ENCODE assay signal across 8 mouse cellular contexts in genomic region chr3:101211936-101212335, GRCm38 (mm10).
DNase-seq lines count a peak whose midpoint lies in the region; ATAC-seq and TF ChIP-seq lines count a peak whose summit lies in the region.

No protein-coding gene starts in this region.

- H3K9me3 ChIP-seq in lung, embryonic 14.5 days (ENCODE audit: low read depth, low read length) = no peaks in the 10 kb centered on the region
- H3K9me3 ChIP-seq in embryonic facial prominence, embryonic 13.5 days = no peaks in the 10 kb centered on the region
- H3K9me3 ChIP-seq in hindbrain, embryonic 16.5 days (ENCODE audit: control insufficient read depth, low read length) = no peaks in the 10 kb centered on the region
- no peaks in the 10 kb centered on the region for H3K9me3 ChIP-seq in midbrain, embryonic 15.5 days

- WGBS in lung, embryonic 14.5 days = 39% methylated on average over 4 of the region's 4 CpGs
- WGBS in lung, adult 2 months = 53% methylated on average over 4 of the region's 4 CpGs
- 45% methylated on average over 4 of the region's 4 CpGs for WGBS in embryonic facial prominence, embryonic 13.5 days
- WGBS in hindbrain, embryonic 16.5 days = 34% methylated on average over 4 of the region's 4 CpGs
- 59% methylated on average over 4 of the region's 4 CpGs for WGBS in midbrain, embryonic 15.5 days

- H3K4me1 ChIP-seq in lung, embryonic 14.5 days (ENCODE audit: insufficient read depth) = peaks cover 20% of the 10 kb centered on the region
- peaks cover 2% of the 10 kb centered on the region; the same call in 1 of the 2 replicates for H3K4me1 ChIP-seq in lung, adult 2 months (ENCODE audit: control insufficient read depth, insufficient read depth, low read length)
- H3K4me1 ChIP-seq in embryonic facial prominence, embryonic 13.5 days = peaks cover 26% of the 10 kb centered on the region
- H3K4me1 ChIP-seq in hindbrain, embryonic 16.5 days (ENCODE audit: control insufficient read depth, insufficient read depth, low read depth, low read length) = peaks cover 17% of the 10 kb centered on the region
- peaks cover 23% of the 10 kb centered on the region for H3K4me1 ChIP-seq in midbrain, embryonic 15.5 days

- no peak overlapping the region for H3K4me3 ChIP-seq in lung, embryonic 14.5 days (ENCODE audit: low read depth, low read length)
- H3K4me3 ChIP-seq in lung, adult 2 months (replicated peaks; ENCODE audit: extremely low read depth, low read depth, low read length) = no peak overlapping the region
- no peak overlapping the region for H3K4me3 ChIP-seq in embryonic facial prominence, embryonic 13.5 days
- H3K4me3 ChIP-seq in hindbrain, embryonic 16.5 days (ENCODE audit: low read length) = no peak overlapping the region
- no peak overlapping the region for H3K4me3 ChIP-seq in midbrain, embryonic 15.5 days

- H3K27me3 ChIP-seq in lung, embryonic 14.5 days (ENCODE audit: insufficient read depth, low read length) = no peaks in the 10 kb centered on the region
- H3K27me3 ChIP-seq in embryonic facial prominence, embryonic 13.5 days = no peaks in the 10 kb centered on the region
- H3K27me3 ChIP-seq in hindbrain, embryonic 16.5 days (replicated peaks; ENCODE audit: control insufficient read depth, insufficient read depth, low read length) = no peaks in the 10 kb centered on the region
- H3K27me3 ChIP-seq in midbrain, embryonic 15.5 days (replicated peaks) = no peaks in the 10 kb centered on the region

- H3K36me3 ChIP-seq in lung, embryonic 14.5 days (ENCODE audit: insufficient read depth) = no peaks in the 10 kb centered on the region
- no peaks in the 10 kb centered on the region for H3K36me3 ChIP-seq in embryonic facial prominence, embryonic 13.5 days
- H3K36me3 ChIP-seq in hindbrain, embryonic 16.5 days (ENCODE audit: control insufficient read depth, insufficient read depth, low read length) = no peaks in the 10 kb centered on the region
- H3K36me3 ChIP-seq in midbrain, embryonic 15.5 days (replicated peaks) = no peaks in the 10 kb centered on the region

- no peak for TF ChIP-seq CTCF in lung, embryonic 14.5 days (IDR thresholded peaks at IDR 0.05; ENCODE audit: low read depth)
- TF ChIP-seq CTCF in lung, adult 2 months (IDR thresholded peaks at IDR 0.05; ENCODE audit: insufficient read depth, low read length) = no peak

- no peak overlapping the region for H3K9ac ChIP-seq in lung, embryonic 14.5 days
- no peak overlapping the region for H3K9ac ChIP-seq in embryonic facial prominence, embryonic 13.5 days
- no peak overlapping the region; the same call in 1 of the 2 replicates for H3K9ac ChIP-seq in hindbrain, embryonic 16.5 days (ENCODE audit: low read depth, low read length)
- no peak overlapping the region for H3K9ac ChIP-seq in midbrain, embryonic 15.5 days

- H3K27ac ChIP-seq in lung, embryonic 14.5 days (ENCODE audit: low read depth) = peak overlapping the region; percentile 84
- peak overlapping the region; percentile 80 for H3K27ac ChIP-seq in embryonic facial prominence, embryonic 13.5 days
- peak overlapping the region; percentile 75 for H3K27ac ChIP-seq in hindbrain, embryonic 16.5 days (ENCODE audit: low read depth, low read length)
- peak overlapping the region; percentile 63; the same call in 1 of the 2 replicates for H3K27ac ChIP-seq in midbrain, embryonic 15.5 days

- peak; percentile 93 for DNase-seq in lung, embryonic 14.5 days
- DNase-seq in lung, adult 2 months = no peak
- DNase-seq in frontal cortex, postnatal 14 days (ENCODE audit: low spot score in 2 of 2) = no peak
- DNase-seq in frontal cortex, adult 2 months (ENCODE audit: extremely low spot score in 1 of 2, low spot score in 1 of 2) = no peak
- no peak for DNase-seq in adrenal gland, adult (ENCODE audit: inconsistent age in 2 of 2, low spot score in 1 of 2)

- H3K4me2 ChIP-seq in lung, embryonic 14.5 days = peak overlapping the region; percentile 29; the same call in 1 of the 2 replicates
- peak overlapping the region; percentile 36; the same call in 1 of the 2 replicates for H3K4me2 ChIP-seq in embryonic facial prominence, embryonic 13.5 days
- H3K4me2 ChIP-seq in hindbrain, embryonic 16.5 days (ENCODE audit: low read length) = no peak overlapping the region
- H3K4me2 ChIP-seq in midbrain, embryonic 15.5 days = no peak overlapping the region

- peak; percentile 80 for ATAC-seq in lung, embryonic 14.5 days (ENCODE audit: insufficient read depth)
- no peak for ATAC-seq in embryonic facial prominence, embryonic 13.5 days (ENCODE audit: insufficient number of reproducible peaks, insufficient read depth, low FRiP score, low TSS enrichment, low read depth)
- peak; percentile 35 for ATAC-seq in hindbrain, embryonic 16.5 days
- ATAC-seq in midbrain, embryonic 15.5 days (replicated peaks) = peak; percentile 19

- no peak for TF ChIP-seq POLR2A in lung, adult 2 months (IDR thresholded peaks at IDR 0.05; ENCODE audit: borderline replicate concordance, extremely low read depth, low read depth, low read length)

Comparison
In these comparisons a context has a peak if more than half of its experiments do, and no peak if none do; other contexts are left out.
1. H3K4me2 ChIP-seq: peak in lung, embryonic 14.5 days (single experiment) and embryonic facial prominence, embryonic 13.5 days (single experiment); none in hindbrain, embryonic 16.5 days (single experiment) and midbrain, embryonic 15.5 days (single experiment).
2. Peak in every context shown above with its lines, with median percentiles within 50 percentile points of each other: H3K27ac ChIP-seq.